Mouse (Mus musculus): ENCODE measurements around the gene Phactr3. TPM values are rescaled to one million over a fixed set of nuclear protein-coding genes. Genes with fewer than 3 reads are reported as not detected.

The Phactr3 gene
- 0.37 TPM in 1 of 2 replicates, not detected in the other for total RNA-seq (2014; fragmentation: Nextera tagmentation)
- 6.8 TPM in 1 of 2 replicates, not detected in the other for total RNA-seq (2017)

DNA sequence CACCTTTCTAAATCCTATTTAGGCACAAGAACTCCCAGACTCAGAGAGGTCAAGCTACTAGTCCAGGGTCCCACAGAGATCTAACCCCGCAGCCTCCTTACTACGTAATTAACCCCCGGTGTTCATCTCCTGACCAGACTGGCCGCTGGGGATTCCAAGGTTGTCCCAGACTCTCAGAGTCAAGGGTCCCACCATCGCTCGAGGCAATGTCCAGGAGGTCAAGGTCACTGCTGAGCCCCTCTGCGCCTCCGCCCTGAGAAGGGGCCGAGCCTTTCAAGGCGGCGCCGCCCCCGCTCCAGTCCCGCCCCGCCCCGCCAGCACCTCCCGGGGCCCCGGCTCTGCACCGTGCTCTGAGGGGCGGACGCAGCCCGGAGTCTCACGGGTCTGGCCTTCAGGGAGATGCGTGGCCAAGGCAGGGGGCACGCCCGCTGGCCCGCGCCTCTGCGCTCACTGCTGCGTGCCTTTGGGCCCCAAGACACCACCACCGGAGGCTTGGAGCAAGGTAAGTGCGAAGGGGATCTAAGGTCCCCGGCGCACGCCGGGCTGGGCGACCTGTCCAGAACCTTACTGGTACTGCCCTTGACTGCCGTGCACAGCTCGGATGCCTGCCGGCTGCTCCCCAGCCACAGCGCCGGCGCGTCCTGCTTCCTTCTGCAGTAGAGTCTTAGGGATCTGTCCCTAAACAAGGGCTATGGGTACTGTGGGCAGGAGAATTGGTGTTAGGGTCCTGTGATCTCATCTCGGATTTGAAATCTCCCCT lies at the start of gene Phactr3:
Phactr3 (plus strand) TSS at position 175 of the 760 bp plus-strand sequence.
- no peak for ATAC-seq (replicated peaks; ENCODE audit: low FRiP score, low TSS enrichment, poor library complexity, severe bottlenecking)

GRCm38 (mm10) chr2:178078166-178078717 lies 40.5 kb upstream of the Phactr3 start, which contains the start of gene Zfp931:
Zfp931 (minus strand) TSS chr2:178078476.
- ATAC-seq (replicated peaks; ENCODE audit: low FRiP score, low TSS enrichment, poor library complexity, severe bottlenecking), result 0 out of 2 replicates have a peak, but pooled peaks have one; percentile 63

DNA sequence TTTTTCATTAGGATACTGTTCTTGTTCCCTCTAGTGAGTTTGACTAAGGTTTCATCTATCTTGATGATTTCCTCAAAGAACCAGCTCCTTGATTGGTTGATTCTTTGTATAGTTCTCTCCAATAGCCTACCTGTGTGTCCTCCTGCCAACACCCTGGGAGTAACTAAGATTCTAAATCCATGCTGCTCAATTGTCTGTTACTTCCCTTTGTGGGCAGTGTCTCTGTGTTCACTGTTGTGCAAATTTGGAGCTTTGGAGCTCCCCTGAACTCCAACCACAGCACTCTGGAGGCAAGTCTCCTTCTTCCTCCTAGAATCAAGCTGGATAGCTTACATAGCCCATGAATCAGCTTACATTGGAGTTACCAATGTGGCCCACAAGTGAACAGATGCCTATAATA lies 29.2 kb upstream of the Phactr3 start:
- no peak for ATAC-seq (replicated peaks; ENCODE audit: low FRiP score, low TSS enrichment, poor library complexity, severe bottlenecking)

DNA sequence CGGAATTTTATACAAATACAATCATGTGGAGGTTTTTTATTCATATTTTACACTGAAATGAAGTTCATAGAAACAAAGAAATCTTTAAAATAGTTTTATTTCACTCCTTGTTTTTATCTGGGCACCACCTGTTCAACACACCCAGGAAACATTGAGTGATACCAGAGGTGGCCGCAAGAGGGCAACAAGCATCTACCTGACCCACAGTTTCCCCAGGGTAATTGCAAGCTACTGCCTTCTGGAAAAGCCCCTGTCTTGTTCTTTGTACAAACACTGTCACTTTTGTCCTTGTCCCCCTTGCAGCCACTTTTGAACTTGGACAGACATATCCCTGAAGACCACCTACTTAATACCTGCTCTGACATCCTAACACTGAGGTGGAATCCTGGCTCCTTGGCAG lies 20.8 kb upstream of the Phactr3 start:
- ATAC-seq (replicated peaks; ENCODE audit: low FRiP score, low TSS enrichment, poor library complexity, severe bottlenecking), result peak; percentile 94

GRCm38 (mm10) chr2:178101957-178102356 lies 16.8 kb upstream of the Phactr3 start:
- ATAC-seq (replicated peaks; ENCODE audit: low FRiP score, low TSS enrichment, poor library complexity, severe bottlenecking), result peak; percentile 87

DNA sequence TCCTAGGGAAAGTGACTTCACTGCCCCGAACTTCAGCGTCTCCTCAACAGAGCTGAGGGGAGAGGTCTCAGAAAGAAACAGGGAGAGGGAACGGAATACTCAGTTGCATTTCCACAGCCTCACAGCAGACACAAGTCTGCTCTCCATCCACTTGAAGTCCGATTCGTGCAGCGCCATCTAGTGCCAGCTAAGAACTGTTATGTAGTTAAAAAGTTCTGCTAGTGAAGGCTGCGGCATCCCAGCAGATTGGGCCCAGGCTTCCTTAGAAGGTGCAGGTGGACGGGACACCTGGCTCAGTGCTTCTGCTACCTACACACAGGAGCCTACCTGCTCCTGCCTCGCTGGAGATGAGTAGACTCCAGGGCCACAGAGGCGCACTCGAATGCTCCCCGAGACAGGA lies 829 bp upstream of the Phactr3 start:
- ATAC-seq (replicated peaks; ENCODE audit: low FRiP score, low TSS enrichment, poor library complexity, severe bottlenecking), result peak; percentile 51

DNA sequence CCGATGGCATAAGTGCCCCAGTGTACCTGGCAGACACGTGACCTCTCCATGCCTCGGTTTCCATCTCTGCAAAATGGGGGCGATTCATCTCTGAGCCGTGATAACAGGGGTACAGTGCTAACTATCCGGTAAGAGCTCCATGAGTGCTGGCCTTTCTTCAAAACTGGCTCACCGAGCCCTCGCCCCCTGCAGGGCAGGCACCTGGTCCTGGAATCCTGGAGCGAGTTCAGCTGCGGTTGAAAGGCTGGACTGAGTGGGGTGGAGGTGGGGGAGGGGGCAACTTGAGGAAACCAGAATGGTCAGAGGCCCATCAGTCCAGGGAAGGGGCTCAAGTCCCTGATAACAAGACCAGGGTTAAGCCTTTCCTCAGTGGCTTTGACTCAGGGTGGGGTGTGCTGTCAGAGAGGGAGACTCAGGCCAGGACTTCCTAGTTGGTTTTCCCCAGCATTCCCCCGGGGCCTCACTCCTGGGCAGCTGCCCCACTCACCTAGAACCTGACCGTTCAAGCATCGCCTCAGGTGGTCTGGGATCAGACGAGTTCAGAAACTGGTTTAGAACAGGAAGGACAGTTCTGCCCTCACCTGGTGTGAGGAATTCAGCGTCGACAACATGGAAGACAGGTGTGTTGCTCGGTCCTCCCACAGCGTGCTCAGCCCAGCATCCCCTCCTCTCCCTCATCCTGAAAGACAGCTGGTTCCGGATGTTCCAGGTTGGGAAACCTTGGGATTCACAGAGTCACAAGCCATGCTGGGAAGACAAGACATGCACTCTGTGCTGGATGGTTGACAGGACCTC lies 983 bp downstream of the Phactr3 start:
- ATAC-seq (replicated peaks; ENCODE audit: low FRiP score, low TSS enrichment, poor library complexity, severe bottlenecking), result no peak

DNA sequence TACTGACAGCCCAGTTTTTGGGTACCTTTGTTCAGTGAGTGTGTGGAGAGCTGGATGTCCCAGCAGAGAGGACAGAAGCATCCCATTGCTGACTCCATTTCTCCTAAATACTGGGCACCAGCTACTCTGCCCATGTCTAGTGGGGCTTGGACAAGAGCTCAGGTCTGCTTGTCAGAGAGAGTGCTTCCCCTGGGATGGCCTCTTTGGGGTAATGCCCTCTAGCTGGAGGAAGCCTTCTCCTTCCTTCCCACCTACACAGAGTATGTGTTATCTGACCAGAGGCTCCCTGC lies 1.5 kb downstream of the Phactr3 start:
- ATAC-seq (replicated peaks; ENCODE audit: low FRiP score, low TSS enrichment, poor library complexity, severe bottlenecking), result no peak

GRCm38 (mm10) chr2:178120651-178121374 lies 2.0 kb downstream of the Phactr3 start:
- no peak for ATAC-seq (replicated peaks; ENCODE audit: low FRiP score, low TSS enrichment, poor library complexity, severe bottlenecking)

DNA sequence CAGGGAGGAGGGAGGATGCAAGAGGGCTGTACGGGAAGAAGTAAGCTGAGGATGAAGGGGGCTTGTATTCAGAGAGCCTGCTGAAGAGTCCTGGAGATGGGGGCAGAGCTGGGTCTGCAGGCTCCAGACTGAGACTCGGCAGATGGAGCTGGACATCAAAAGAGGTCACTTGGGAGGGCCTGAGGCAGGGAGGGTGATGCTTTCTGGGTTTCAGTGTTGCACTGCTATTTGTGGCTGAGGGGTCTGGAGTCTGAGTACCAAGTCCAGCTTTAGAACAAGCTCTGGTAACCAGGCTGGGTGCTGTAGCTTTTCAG lies 2.6 kb downstream of the Phactr3 start:
- no peak for ATAC-seq (replicated peaks; ENCODE audit: low FRiP score, low TSS enrichment, poor library complexity, severe bottlenecking)

DNA sequence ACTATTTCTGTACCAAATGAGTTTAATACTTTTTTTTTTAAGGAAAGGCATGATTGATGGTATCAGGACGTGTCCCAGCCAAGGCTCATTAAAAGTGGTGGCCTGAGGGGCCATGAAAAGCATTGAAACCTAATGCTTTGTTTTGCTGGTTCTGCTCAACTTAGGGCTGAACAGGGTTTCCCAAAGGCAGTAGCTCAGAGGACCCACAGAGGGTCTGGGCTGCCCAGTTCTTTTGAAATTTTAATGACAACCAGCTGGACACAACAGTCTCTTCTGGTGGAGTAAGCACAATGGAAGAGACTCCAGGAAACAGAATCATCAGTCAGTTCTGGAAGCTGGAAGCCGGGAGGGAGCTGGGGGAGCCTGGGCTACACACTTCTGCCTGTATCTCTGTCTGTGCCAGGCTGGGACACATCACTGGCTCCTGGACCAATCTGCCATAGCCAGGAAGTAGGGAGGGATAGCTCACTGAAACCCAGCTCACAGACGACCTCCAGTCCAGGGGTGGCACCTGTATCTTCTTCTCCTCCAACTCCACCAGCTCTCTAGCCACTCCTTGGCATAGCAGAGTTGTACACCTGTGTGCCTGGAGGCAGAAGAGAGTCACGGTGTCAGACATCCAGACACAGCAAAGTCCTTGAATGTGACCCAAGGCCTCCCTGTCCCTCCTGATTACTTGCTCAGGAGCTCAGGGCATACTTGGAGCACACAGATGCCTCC lies 3.3 kb downstream of the Phactr3 start:
- ATAC-seq (replicated peaks; ENCODE audit: low FRiP score, low TSS enrichment, poor library complexity, severe bottlenecking), result no peak

DNA sequence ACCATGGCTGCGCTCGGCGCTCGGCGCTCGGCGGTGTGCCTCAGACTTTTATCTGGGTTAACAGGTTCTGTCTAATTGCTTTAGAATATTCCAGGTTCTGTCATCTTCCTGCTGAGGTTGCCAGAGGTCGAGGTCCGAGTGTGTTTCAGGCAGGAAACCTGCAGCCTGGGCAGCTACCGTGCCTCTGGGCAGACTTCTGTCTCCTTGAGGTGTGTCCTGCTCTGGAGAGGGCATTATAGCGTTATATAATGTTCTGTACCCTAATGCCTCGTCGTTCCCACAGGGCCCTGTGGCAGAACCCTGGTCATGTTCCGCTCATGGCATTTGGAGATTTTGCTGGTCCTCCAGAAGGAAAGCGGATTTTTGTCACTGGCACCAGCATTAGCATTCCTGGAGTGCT lies 4.7 kb downstream of the Phactr3 start:
- no peak for ATAC-seq (replicated peaks; ENCODE audit: low FRiP score, low TSS enrichment, poor library complexity, severe bottlenecking)

- no peak for ATAC-seq (replicated peaks; ENCODE audit: low FRiP score, low TSS enrichment, poor library complexity, severe bottlenecking)
Observed at GRCm38 (mm10) chr2:178125427-178125826, 6.7 kb downstream of the Phactr3 start.

DNA sequence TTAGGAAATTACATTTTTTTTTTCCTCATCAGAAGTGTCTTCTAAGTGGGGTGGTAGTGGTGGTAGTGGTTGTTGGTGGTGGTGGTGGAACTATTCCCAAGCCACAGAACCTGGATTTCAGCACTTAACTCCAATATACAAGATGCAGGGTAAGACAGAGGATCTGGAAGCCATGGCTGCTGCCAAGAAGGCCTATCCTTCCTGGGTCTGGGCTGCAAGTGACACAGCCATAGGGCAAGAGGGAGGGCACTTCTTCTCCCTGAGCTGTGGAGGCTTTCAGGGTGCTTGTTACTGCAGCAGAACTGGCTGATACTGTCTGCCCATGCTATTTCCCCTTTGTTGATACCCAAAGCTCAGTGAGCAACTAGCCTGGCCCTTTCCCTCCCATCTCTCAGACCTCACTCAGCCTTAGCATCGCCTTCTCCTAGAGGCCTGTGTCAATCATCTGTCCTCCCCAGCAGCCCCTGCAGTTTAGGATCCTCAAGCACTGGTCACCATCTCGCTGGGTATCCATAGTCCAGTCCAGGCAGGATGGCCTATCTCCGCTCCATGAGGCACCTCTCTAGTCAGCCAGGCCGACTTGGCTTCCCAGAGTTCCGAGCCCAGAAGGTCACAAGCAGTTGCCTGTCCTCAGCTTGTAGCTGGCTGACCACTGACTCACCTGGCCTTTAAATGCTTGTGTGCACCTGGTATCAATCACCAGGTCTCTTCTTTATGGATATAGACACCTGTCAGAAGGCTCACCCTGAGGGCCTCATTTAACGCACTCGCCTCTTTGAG lies 7.5 kb downstream of the Phactr3 start:
- ATAC-seq (replicated peaks; ENCODE audit: low FRiP score, low TSS enrichment, poor library complexity, severe bottlenecking), result no peak

- no peak for ATAC-seq (replicated peaks; ENCODE audit: low FRiP score, low TSS enrichment, poor library complexity, severe bottlenecking)
Observed at GRCm38 (mm10) chr2:178128594-178128993, 9.8 kb downstream of the Phactr3 start.

- ATAC-seq (replicated peaks; ENCODE audit: low FRiP score, low TSS enrichment, poor library complexity, severe bottlenecking), result no peak
Observed at GRCm38 (mm10) chr2:178129161-178129560, 10.4 kb downstream of the Phactr3 start.

DNA sequence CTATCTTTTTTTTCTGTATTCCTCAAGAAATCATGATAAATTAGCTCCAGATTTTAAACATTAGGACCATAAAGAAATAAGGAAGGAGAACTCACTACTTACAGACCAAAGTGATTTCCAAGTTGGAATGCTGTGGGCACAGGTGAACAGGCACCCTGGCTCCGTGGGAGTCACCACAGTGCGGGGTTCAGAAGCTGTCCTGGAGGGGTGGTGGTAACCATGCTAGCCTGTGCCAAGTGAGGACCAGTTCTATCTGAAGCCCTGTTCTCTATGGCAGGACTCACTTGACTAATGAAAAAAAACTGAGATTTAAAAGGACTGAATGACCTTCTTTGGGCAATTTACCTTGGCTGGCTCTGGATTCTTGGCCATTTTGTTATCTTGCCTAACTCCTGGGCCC lies 10.9 kb downstream of the Phactr3 start:
- ATAC-seq (replicated peaks; ENCODE audit: low FRiP score, low TSS enrichment, poor library complexity, severe bottlenecking), result no peak

GRCm38 (mm10) chr2:178130536-178130935 lies 11.8 kb downstream of the Phactr3 start:
- ATAC-seq (replicated peaks; ENCODE audit: low FRiP score, low TSS enrichment, poor library complexity, severe bottlenecking), result no peak

DNA sequence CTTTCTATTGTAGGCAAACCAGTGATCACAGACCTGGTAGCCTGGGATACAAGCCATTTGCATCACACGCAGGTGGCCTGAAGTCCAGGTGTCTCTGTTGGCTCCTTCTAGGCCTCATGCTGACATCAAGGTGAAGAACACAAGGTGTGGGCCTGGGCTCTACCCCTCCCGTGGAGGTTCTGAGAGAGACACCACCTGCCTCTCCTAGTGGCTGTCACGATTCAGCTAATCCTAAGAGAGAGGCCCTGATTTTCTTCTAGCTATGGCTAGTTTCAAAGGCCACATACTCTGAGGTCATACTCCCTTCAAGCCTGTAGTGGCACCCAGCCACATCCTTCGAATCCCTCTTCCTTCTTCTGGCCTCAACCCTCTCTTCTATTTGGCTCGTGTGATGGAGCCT lies 12.2 kb downstream of the Phactr3 start:
- no peak for ATAC-seq (replicated peaks; ENCODE audit: low FRiP score, low TSS enrichment, poor library complexity, severe bottlenecking)
